Mouse (Mus musculus): ENCODE results near the gene Zkscan3. TPM values are rescaled to one million over a fixed set of nuclear protein-coding genes. Genes with fewer than 3 reads are reported as not detected.

The Zkscan3 gene
- 77.3 TPM for polyA plus RNA-seq (2017; shearing (Covaris generic))

DNA sequence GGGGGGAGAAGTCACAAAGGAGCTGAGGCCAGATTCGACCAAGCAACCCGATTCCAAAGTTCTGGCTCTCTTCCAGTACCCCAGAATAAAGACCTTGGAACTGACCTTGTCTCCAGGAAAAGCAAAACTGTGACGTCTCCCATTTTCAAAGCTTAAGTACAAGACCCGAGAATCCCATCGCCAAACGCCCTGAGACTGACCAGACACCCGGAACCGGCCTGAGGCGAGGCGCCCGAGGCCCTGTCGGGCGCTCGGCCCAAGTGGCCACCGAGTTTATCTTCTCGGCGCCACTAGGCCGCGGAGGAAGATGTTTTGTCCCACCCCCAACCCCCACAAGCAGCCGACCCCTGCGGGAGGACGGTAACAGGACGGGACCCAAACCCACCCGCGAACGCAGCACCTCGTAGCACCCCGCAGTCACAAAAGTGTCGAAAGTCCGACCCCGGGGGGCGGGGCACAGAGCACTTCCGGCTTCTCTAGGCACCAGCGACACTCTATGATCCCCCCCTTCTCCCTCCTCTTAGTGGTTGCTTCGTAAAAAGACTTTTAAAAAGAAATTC lies at the start of gene Zkscan3:
TSS of gene Zkscan3 (minus strand) at position 469 of the 560 bp plus-strand sequence.

GRCm38 (mm10) chr13:21440503-21441206 lies 38.1 kb upstream of the Zkscan3 start, which contains the start of gene Pgbd1:
Gene Pgbd1 (minus strand): TSS chr13:21441058.

GRCm38 (mm10) chr13:21362621-21363248 lies 39.8 kb downstream of the Zkscan3 start, which contains the start of gene Zscan12:
Gene Zscan12 (plus strand): TSS chr13:21362820.

DNA sequence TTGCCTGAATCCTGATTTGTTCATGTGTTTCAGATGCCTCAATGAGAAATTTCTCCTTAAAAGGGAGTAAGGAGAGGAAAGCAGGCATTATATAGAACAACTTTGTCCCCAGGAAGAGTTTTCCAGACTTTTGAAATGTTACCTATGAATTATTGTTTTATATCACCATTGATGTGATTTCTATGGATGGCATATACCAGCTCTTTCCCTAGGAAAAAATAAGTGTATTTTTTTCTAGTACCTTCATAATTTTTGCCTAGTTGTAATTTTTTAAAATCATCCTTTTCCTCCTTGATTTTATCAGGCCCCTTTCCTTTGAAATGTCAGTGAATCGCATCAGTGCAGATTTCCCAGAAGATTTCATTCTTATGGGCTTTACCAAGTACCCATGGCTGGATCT lies 55.9 kb downstream of the Zkscan3 start, which contains the start of gene Olfr1367:
TSS of gene Olfr1367 (plus strand) at position 301 of the 400 bp plus-strand sequence.

Other genes starting within 250 kb of the Zkscan3 start
- 23.4 TPM for gene Trim27, start 223.3 kb downstream of the Zkscan3 start, polyA plus RNA-seq (2017; shearing (Covaris generic))
- not detected for gene Gpx5, start 110.0 kb downstream of the Zkscan3 start, polyA plus RNA-seq (2017; shearing (Covaris generic))
- not detected for gene Gpx6, start 90.6 kb downstream of the Zkscan3 start, polyA plus RNA-seq (2017; shearing (Covaris generic))
- not detected for gene Olfr1367, start 55.8 kb downstream of the Zkscan3 start, polyA plus RNA-seq (2017; shearing (Covaris generic))
- gene Zscan12, start 39.9 kb downstream of the Zkscan3 start, polyA plus RNA-seq (2017; shearing (Covaris generic)): 12.6 TPM
- 0.72 TPM for gene Pgbd1, start 38.3 kb upstream of the Zkscan3 start, polyA plus RNA-seq (2017; shearing (Covaris generic))
- 10.4 TPM for gene Zscan26, start 51.0 kb upstream of the Zkscan3 start, polyA plus RNA-seq (2017; shearing (Covaris generic))
- not detected for gene Nkapl, start 65.8 kb upstream of the Zkscan3 start, polyA plus RNA-seq (2017; shearing (Covaris generic))
- not detected for gene Zkscan4, start 76.2 kb upstream of the Zkscan3 start, polyA plus RNA-seq (2017; shearing (Covaris generic))
- not detected for gene Gm10065, start 76.7 kb upstream of the Zkscan3 start, polyA plus RNA-seq (2017; shearing (Covaris generic))
- not detected for gene AK157302, start 92.5 kb upstream of the Zkscan3 start, polyA plus RNA-seq (2017; shearing (Covaris generic))
- gene Gm11273, start 98.7 kb upstream of the Zkscan3 start, polyA plus RNA-seq (2017; shearing (Covaris generic)): 14.1 TPM
- 9.4 TPM for gene Zkscan8, start 128.4 kb upstream of the Zkscan3 start, polyA plus RNA-seq (2017; shearing (Covaris generic))
- not detected for gene Olfr1366, start 140.1 kb upstream of the Zkscan3 start, polyA plus RNA-seq (2017; shearing (Covaris generic))
- gene Olfr1535, start 157.1 kb upstream of the Zkscan3 start, polyA plus RNA-seq (2017; shearing (Covaris generic)): not detected
- gene Olfr1364, start 179.0 kb upstream of the Zkscan3 start, polyA plus RNA-seq (2017; shearing (Covaris generic)): not detected
- not detected for gene Olfr1362, start 211.3 kb upstream of the Zkscan3 start, polyA plus RNA-seq (2017; shearing (Covaris generic))
- gene Olfr11, start 239.8 kb upstream of the Zkscan3 start, polyA plus RNA-seq (2017; shearing (Covaris generic)): not detected

All from activated CD4-positive, CD25-positive, alpha-beta regulatory T cell, adult 9 weeks (primary cell).